Mouse (Mus musculus) lung, embryonic 16.5 days (tissue): ENCODE data around the gene Bsn. TPM values are rescaled to one million over a fixed set of nuclear protein-coding genes. Genes with fewer than 3 reads are reported as not detected.
"Not testable (repeated sequence)": the region's sequence is repeated elsewhere in the genome, so short reads cannot be mapped to it uniquely, and the experiment has no call there.

Source experiments
- ATAC-seq: fragments of 200-750 bp; cut with Nextera tagmentation; 2 replicates; pipeline ENCODE4 v1.8.0; 2017; ENCODE audit warnings: low read depth, mild to moderate bottlenecking, moderate library complexity
- H3K27ac ChIP-seq: fragments of 300-500 bp; sonication (generic); 2 replicates; pipeline ENCODE4 v1.5.1; 2014; ENCODE audit warnings: mild to moderate bottlenecking, control low read depth, low read length
- H3K27me3 ChIP-seq: fragments of 300-500 bp; sonication (generic); 2 replicates; pipeline ENCODE4 v1.6.1; 2014; ENCODE audit warnings: low read depth, low read length, mixed read lengths; ENCODE audit not compliant: control insufficient read depth, insufficient read depth
- H3K36me3 ChIP-seq: fragments of 300-500 bp; sonication (generic); 2 replicates; pipeline ENCODE4 v1.6.1; 2014; ENCODE audit warnings: low read length; ENCODE audit not compliant: control insufficient read depth, insufficient read depth
- H3K4me1 ChIP-seq: fragments of 300-500 bp; sonication (generic); replicated peaks from 2 replicates; pipeline ENCODE4 v1.6.1; 2014; ENCODE audit warnings: low read length, mixed read lengths; ENCODE audit not compliant: control insufficient read depth, insufficient read depth
- H3K4me2 ChIP-seq: fragments of 300-500 bp; sonication (generic); 2 replicates; pipeline ENCODE4 v1.6.1; 2014; ENCODE audit warnings: low read depth, low read length, control low read depth
- H3K4me3 ChIP-seq: fragments of 300-500 bp; sonication (generic); 2 replicates; pipeline ENCODE4 v1.5.1; 2014; ENCODE audit warnings: mild to moderate bottlenecking, low read length, control low read depth
- H3K9ac ChIP-seq: fragments of 300-500 bp; sonication (generic); 2 replicates; pipeline ENCODE4 v1.6.1; 2014; ENCODE audit warnings: low read length, control low read depth
- H3K9me3 ChIP-seq: fragments of 300-500 bp; sonication (generic); 2 replicates; pipeline ENCODE4 v1.6.1; 2016; ENCODE audit warnings: low read length; ENCODE audit not compliant: control insufficient read depth
- WGBS: fragments of 180-500 bp; shearing (Covaris S2); extraction: QIAGEN DNeasy Blood & Tissue Kit; methylation state at CpG from one replicate; pipeline ENCODE4 v1.1.7; 2014; 5-methylcytosine and 5-hydroxymethylcytosine counted together
- polyA plus RNA-seq: library from polyadenylated mRNA; unstranded; fragments of >200 nt; fragmentation: Nextera tagmentation; extraction: Ambion mirVana; gene quantifications from 2 replicates; pipeline ENCODE4 v1.2.1, GENCODE M21; 2015

Bsn gene
- polyA plus RNA-seq, 1 experiment from 2014 or later: 0.26 TPM

DNA sequence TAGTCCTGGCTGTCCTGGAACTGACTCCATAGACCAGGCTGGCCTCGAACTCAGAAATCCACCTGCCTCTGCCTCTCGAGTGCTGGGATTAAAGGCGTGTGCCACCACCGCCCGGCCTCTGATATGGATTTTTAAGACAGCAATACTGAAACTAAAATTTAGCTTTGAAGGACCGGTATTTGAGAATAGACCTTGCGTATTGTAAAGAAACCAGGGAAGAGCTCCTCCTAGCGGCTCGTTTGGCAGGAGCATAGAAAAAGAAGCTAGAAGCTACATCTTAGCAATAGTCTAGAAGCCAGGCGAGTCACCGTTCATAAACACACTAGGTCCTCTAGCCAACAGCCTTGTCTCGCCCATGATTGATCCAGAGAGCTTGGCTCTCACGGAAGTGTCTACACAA, 12.8 kb upstream of the Bsn start:
- Histone ChIP-seq H3K4me3 (peak overlapping the region; percentile 16; the same call in 1 of the 2 replicates), H3K27me3 (no peaks in the 10 kb centered on the region), H3K9me3 (no peaks in the 10 kb centered on the region), H3K4me1 (peaks cover 6% of the 10 kb centered on the region), H3K4me2 (peak overlapping the region; percentile 32; the same call in 1 of the 2 replicates), H3K9ac (no peak overlapping the region), H3K27ac (no peak overlapping the region), H3K36me3 (peaks cover 10% of the 10 kb centered on the region)
- ATAC-seq: no peak
- 27% methylated on average over 13 of the region's 13 CpGs for WGBS

DNA sequence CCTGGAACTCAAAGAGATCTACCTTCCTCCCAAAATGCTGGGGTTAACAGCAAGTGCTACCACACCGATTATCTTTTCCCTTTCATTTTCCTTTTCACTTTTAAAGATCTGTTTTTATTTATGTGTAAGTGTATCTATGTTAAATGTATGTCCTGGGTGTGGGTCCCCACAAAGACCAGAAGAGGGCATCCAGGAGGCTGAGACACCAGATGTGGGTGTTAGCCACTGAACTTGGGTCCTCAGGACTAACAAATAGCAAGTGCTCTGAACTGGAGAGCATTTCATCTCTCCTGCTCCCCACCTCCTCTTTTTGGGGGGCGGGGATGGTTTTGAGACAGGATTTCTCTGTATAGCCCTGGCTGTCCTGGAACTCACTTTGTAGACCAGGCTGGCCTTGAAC, 12.0 kb upstream of the Bsn start:
- no peak overlapping the region for H3K4me3 ChIP-seq
- H3K27ac ChIP-seq: no peak overlapping the region
- no peak for ATAC-seq
- WGBS: 97% methylated on average over 2 of the region's 2 CpGs
- no peak overlapping the region for H3K4me2 ChIP-seq
- peaks cover 6% of the 10 kb centered on the region for H3K4me1 ChIP-seq
- H3K27me3 ChIP-seq: no peaks in the 10 kb centered on the region
- H3K9ac ChIP-seq: no peak overlapping the region
- H3K36me3 ChIP-seq: peaks cover 3% of the 10 kb centered on the region; the same call in 1 of the 2 replicates
- no peaks in the 10 kb centered on the region for H3K9me3 ChIP-seq

DNA sequence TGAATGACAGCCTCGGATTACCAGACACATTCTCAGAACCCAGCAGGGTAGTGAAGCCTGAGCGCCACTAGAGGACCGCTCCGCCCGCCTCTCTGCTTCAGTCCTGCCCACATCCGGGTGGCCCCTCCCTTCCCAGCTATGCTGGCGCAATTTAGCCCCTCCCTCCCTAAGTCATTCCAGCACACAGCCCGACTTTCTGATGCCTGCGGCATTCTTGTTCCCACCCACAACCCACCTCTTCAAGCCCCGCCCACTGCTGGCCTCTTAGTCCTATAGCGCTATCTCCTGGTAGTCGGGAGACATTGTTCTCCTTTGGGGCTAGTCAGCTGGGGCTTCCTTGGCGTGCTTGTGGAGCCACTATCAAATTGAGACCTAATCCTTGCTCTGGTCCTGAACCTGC, 11.0 kb upstream of the Bsn start:
- Histone ChIP-seq H3K9me3 (no peaks in the 10 kb centered on the region), H3K27ac (no peak overlapping the region), H3K4me2 (peak overlapping the region; percentile 58), H3K27me3 (no peaks in the 10 kb centered on the region), H3K4me3 (peak overlapping the region; percentile 34), H3K4me1 (peaks cover 6% of the 10 kb centered on the region), H3K9ac (peak overlapping the region; percentile 49; the same call in 1 of the 2 replicates), H3K36me3 (no peaks in the 10 kb centered on the region)
- ATAC-seq: peak; percentile 99
- WGBS: under 1% methylated on average over 13 of the region's 13 CpGs

DNA sequence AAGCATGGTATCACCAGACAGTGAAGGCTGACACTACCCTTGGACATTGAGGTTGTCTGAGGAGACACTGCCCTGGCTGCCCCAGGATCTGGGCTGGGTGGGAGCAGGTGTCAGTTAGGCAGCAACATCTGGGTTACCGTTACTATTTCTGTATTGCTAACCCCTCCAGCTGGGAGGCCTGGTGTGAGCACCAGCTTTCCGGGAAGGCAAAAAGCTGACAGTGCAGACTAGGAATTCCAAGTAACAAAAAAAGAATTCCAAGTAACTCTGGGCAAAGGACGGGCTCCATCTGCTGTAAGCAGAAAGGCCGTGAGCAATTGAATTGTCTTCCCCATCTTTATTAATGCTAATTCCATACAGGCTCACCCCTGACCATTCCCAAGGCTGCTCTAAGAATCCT, 8.4 kb upstream of the Bsn start:
- no peaks in the 10 kb centered on the region for H3K9me3 ChIP-seq
- no peak overlapping the region for H3K4me3 ChIP-seq
- no peak overlapping the region for H3K9ac ChIP-seq
- H3K27me3 ChIP-seq: no peaks in the 10 kb centered on the region
- H3K36me3 ChIP-seq: no peaks in the 10 kb centered on the region
- peaks cover 6% of the 10 kb centered on the region for H3K4me1 ChIP-seq
- 57% methylated on average over 4 of the region's 4 CpGs for WGBS
- no peak overlapping the region for H3K27ac ChIP-seq
- ATAC-seq: no peak
- no peak overlapping the region for H3K4me2 ChIP-seq

DNA sequence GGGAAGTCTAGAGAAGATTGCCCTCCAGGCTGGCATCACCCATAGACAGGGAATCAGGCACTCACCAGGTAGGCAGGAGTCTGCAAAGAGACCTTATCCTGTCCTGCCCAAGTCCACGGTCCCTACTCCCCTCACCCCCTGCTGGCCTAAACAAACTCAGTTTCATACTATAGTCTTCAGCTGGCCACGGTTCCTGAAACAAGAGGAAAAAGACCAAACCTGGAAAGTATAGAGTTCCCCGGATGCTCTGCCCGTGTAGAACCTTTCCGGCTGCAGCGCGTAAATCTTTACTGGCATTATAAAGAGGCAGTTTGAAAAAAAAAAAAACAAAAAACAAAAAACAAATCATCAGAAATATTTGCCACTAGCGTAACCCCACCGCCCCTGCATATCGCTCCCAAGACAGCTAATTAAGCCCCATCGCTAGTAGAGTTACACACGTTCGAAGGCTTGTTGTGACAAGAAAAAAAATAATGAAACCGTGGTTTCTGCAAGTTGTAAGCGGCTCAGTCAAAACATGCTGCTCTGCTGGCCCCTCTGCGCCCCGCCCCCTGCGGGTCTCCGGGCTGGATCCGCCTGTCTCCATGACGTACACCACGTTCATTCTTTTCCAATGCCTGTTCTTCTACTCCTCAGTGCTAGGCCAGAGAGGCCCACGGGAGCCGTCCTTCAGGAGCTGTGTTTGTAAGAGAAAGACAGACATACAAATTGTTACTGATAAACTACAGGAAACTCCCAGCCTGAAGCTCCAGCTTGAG, 6.9 kb upstream of the Bsn start:
- Histone ChIP-seq H3K27me3 (no peaks in the 10 kb centered on the region), H3K9me3 (no peaks in the 10 kb centered on the region), H3K27ac (no peak overlapping the region), H3K36me3 (no peaks in the 10 kb centered on the region), H3K9ac (peak overlapping the region; percentile 17; the same call in 1 of the 2 replicates), H3K4me1 (peaks cover 6% of the 10 kb centered on the region), H3K4me2 (peak overlapping the region; percentile 25), H3K4me3 (peak overlapping the region; percentile 1; the same call in 1 of the 2 replicates)
- no peak for ATAC-seq
- 29% methylated on average over 24 of the region's 24 CpGs for WGBS

DNA sequence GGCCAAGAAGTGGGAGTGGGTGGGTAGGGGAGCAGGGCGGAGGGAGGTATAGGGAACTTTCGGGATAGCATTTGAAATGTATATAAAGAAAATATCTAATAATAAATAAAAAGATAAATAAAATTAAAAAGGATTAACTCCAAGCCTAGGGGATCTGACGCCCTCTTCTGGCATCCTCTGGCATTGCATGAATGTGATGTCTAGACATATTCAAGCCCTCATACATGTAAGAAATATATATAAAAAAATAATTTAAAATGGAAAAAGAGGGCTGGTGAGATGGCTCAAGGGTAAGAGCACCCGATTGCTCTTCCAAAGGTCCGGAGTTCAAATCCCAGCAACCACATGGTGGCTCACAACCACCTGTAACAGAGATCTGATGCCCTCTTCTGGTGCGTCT, 6.0 kb upstream of the Bsn start:
- H3K27ac ChIP-seq, H3K36me3 ChIP-seq, H3K4me2 ChIP-seq, ATAC-seq, H3K4me3 ChIP-seq, H3K4me1 ChIP-seq, H3K9me3 ChIP-seq, H3K9ac ChIP-seq, H3K27me3 ChIP-seq: not testable (repeated sequence)
- 61% methylated on average over 6 of the region's 6 CpGs for WGBS

DNA sequence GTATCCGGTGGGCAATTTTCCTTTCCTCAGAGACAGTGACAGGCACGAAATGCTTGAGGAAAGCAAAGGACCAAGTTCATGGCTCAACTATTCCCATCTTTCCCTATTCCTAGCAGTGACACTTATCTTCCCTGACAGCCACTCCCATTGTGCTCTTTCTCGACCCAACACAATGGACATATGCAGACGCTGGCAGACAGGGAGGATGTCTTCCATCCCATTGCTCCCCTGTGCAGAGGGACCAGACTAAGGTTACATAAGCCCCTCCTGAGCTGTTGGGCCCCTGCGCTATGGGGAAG, 747 bp downstream of the Bsn start:
- H3K9ac ChIP-seq: no peak overlapping the region
- no peak overlapping the region for H3K4me3 ChIP-seq
- no peaks in the 10 kb centered on the region for H3K36me3 ChIP-seq
- peak overlapping the region; percentile 96 for H3K4me2 ChIP-seq
- no peak for ATAC-seq
- no peak overlapping the region for H3K27ac ChIP-seq
- H3K9me3 ChIP-seq: no peaks in the 10 kb centered on the region
- peaks cover 19% of the 10 kb centered on the region for H3K27me3 ChIP-seq
- 44% methylated on average over 5 of the region's 5 CpGs for WGBS
- H3K4me1 ChIP-seq: peaks cover 6% of the 10 kb centered on the region; the same call in 1 of the 2 replicates

DNA sequence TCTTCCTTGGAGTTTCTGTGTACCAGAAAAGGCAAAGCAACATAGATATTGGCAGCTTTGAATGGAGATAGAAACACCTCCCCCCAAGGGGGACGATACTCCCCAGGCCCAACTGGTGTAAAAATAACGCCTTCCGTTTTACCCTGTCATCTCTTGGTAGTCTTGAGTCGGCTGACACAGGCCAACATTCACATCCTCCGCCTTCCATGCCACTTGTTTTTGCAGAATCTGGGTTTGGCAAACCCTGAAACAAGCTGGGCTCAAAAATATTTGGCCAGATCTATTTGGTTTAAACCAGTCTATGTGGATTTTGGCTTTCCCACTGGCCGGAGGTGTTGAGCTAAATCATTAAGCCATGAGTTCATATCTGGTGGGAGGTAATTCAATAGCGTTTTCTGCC, 1.2 kb downstream of the Bsn start:
- no peaks in the 10 kb centered on the region for H3K36me3 ChIP-seq
- H3K9me3 ChIP-seq: no peaks in the 10 kb centered on the region
- H3K4me3 ChIP-seq: no peak overlapping the region
- H3K27ac ChIP-seq: no peak overlapping the region
- no peak for ATAC-seq
- no peak overlapping the region for H3K9ac ChIP-seq
- H3K27me3 ChIP-seq: peaks cover 19% of the 10 kb centered on the region
- 74% methylated on average over 7 of the region's 7 CpGs for WGBS
- peaks cover 6% of the 10 kb centered on the region; the same call in 1 of the 2 replicates for H3K4me1 ChIP-seq
- no peak overlapping the region for H3K4me2 ChIP-seq

DNA sequence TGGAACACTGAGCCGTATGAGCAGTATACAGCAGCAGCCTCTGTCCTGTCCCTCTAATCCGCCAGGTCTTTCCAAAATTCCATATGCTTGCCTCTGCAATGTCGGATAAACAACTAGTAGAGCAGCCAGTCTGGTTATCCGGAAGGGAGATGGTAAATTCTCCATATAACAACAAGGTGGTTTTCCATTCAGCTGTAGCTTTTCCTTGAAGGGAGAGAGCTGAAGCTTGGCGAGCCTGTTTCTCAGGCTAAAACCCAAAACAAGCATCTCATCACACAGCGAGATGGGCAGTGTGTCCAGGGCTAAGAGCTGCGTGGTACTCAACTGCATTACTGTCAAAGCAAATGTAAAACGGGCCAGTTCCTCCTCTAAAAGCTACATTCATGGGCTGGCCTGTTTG, 1.7 kb downstream of the Bsn start:
- Histone ChIP-seq H3K4me1 (peaks cover 6% of the 10 kb centered on the region; the same call in 1 of the 2 replicates), H3K27ac (no peak overlapping the region), H3K36me3 (no peaks in the 10 kb centered on the region), H3K4me2 (no peak overlapping the region), H3K4me3 (no peak overlapping the region), H3K9ac (no peak overlapping the region), H3K9me3 (no peaks in the 10 kb centered on the region), H3K27me3 (peaks cover 19% of the 10 kb centered on the region)
- WGBS: 70% methylated on average over 8 of the region's 8 CpGs
- no peak for ATAC-seq
